Comparison of ENCODE assay signal across 19 mouse cellular contexts in the genomic region with DNA sequence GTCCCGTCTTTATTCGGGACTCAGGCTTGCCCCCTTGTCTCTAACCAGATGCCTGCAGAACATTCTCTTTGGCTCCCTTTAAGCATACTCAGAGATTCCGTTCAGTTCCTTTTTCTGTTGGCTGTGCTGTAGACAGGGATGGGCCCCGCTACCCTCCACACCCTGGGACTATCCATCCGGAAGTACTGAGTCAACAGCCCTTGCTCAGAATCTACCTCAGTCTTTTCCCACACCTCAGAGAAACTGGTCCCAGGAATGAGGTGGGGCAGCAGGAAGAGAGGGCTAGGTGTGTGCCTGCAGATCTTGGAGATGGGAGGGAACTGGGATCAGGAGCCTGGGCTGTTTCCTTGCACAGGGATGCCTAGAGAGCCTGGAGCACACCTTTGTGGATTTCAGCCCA.
DNase-seq lines count a peak whose midpoint lies in the region; ATAC-seq and TF ChIP-seq lines count a peak whose summit lies in the region.
"Had no signal": no experiment of that assay in that cellular context is flagged by ENCODE, and none has a peak within 500 bp of the region (broad histone marks: within the 10 kb centered on the region; RNA-seq: fewer than 3 reads in every experiment).

No protein-coding gene starts in this region.

- no peak overlapping the region for H3K4me2 ChIP-seq in intestine, postnatal 0 days (replicated peaks; ENCODE audit: low read depth)
- H3K4me2 ChIP-seq in stomach, embryonic 16.5 days (ENCODE audit: low read depth, low read length): no peak overlapping the region
- H3K4me2 ChIP-seq: forebrain, embryonic 13.5 days; heart, embryonic 13.5 days; hindbrain, embryonic 15.5 days had no signal

- no peak overlapping the region for H3K9ac ChIP-seq in intestine, postnatal 0 days (ENCODE audit: low read depth, low read length)
- H3K9ac ChIP-seq in stomach, embryonic 16.5 days (ENCODE audit: low read length): no peak overlapping the region
- H3K9ac ChIP-seq: forebrain, embryonic 13.5 days; forebrain, postnatal 0 days; heart, embryonic 13.5 days; hindbrain, embryonic 15.5 days had no signal

- no peaks in the 10 kb centered on the region for H3K9me3 ChIP-seq in intestine, postnatal 0 days (ENCODE audit: control insufficient read depth)
- no peaks in the 10 kb centered on the region for H3K9me3 ChIP-seq in stomach, embryonic 16.5 days (replicated peaks; ENCODE audit: control insufficient read depth, low read length)
- H3K9me3 ChIP-seq: forebrain, embryonic 13.5 days; heart, embryonic 13.5 days; hindbrain, embryonic 15.5 days had no signal

- H3K27ac ChIP-seq in intestine, postnatal 0 days (ENCODE audit: low read depth, low read length): no peak overlapping the region
- no peak overlapping the region for H3K27ac ChIP-seq in stomach, embryonic 16.5 days (ENCODE audit: low read length)
- H3K27ac ChIP-seq: forebrain, embryonic 13.5 days; heart, adult 2 months; heart, embryonic 13.5 days; hindbrain, embryonic 15.5 days had no signal

- TF ChIP-seq CTCF in intestine, postnatal 0 days (IDR thresholded peaks at IDR 0.05; ENCODE audit: low read depth): no peak

- H3K4me1 ChIP-seq in intestine, postnatal 0 days (replicated peaks; ENCODE audit: control insufficient read depth, insufficient read depth, low read length): no peaks in the 10 kb centered on the region
- no peaks in the 10 kb centered on the region; the same call in 1 of the 2 replicates for H3K4me1 ChIP-seq in stomach, embryonic 16.5 days (ENCODE audit: control insufficient read depth, insufficient read depth, low read length)
- H3K4me1 ChIP-seq: forebrain, embryonic 13.5 days; hindbrain, embryonic 15.5 days had no signal

- no peak overlapping the region for H3K4me3 ChIP-seq in intestine, postnatal 0 days (ENCODE audit: low read depth, low read length)
- H3K4me3 ChIP-seq in stomach, embryonic 16.5 days (replicated peaks; ENCODE audit: low read length): no peak overlapping the region
- H3K4me3 ChIP-seq: forebrain, embryonic 13.5 days; heart, adult 2 months; heart, embryonic 13.5 days; hindbrain, embryonic 15.5 days had no signal

- H3K36me3 ChIP-seq in intestine, postnatal 0 days (ENCODE audit: control insufficient read depth, insufficient read depth): no peaks in the 10 kb centered on the region
- no peaks in the 10 kb centered on the region for H3K36me3 ChIP-seq in stomach, embryonic 16.5 days (ENCODE audit: control insufficient read depth, insufficient read depth, low read length)
- H3K36me3 ChIP-seq: heart, embryonic 13.5 days; hindbrain, embryonic 15.5 days had no signal

- intact Hi-C loops in gastrocnemius, postnatal 14 days (cut with DNase I; ENCODE audit: low total_unique reads): no loop called here

- peak; percentile 72 for ATAC-seq in intestine, postnatal 0 days
- ATAC-seq in stomach, embryonic 16.5 days (ENCODE audit: insufficient read depth, low FRiP score): peak; percentile 79; the same call in 1 of the 2 replicates
- ATAC-seq: activated CD4-positive, CD25-positive, alpha-beta regulatory T cell, adult 4 months; forebrain, embryonic 13.5 days; forebrain, postnatal 0 days had no signal

- H3K27me3 ChIP-seq in intestine, postnatal 0 days (replicated peaks; ENCODE audit: control insufficient read depth, insufficient read depth, low read length): no peaks in the 10 kb centered on the region
- no peaks in the 10 kb centered on the region for H3K27me3 ChIP-seq in stomach, embryonic 16.5 days (ENCODE audit: control insufficient read depth, insufficient read depth, low read length)
- H3K27me3 ChIP-seq: forebrain, embryonic 13.5 days; hindbrain, embryonic 15.5 days had no signal

- WGBS in intestine, postnatal 0 days: 56% methylated on average over 5 of the region's 5 CpGs
- WGBS in stomach, embryonic 16.5 days: 71% methylated on average over 5 of the region's 5 CpGs

- DNase-seq in ES-CJ7 (ENCODE audit: low read depth, low spot score) (peak; percentile 7), ZHBTc4 (ENCODE audit: low read depth, low spot score) (peak; percentile 60)
- no peak for DNase-seq in frontal cortex, adult 2 months (ENCODE audit: extremely low spot score in 1 of 2, low spot score in 1 of 2)
- DNase-seq in gastrocnemius, postnatal 14 days: no peak
- DNase-seq in thymus, postnatal 0 days (ENCODE audit: low spot score): no peak
- DNase-seq: adrenal gland, postnatal 14 days; cerebellum, adult 11-12 months; cerebellum, adult 9-10 months; cerebellum, postnatal 36 days; forebrain, postnatal 0 days; gastrocnemius, postnatal 10 days; heart, adult 2 months; heart, postnatal 36 days had no signal

Comparison
In these comparisons a context has a peak if more than half of its experiments do, and no peak if none do; other contexts are left out.
1. DNase-seq: peak in ES-CJ7 (single experiment) and ZHBTc4 (single experiment); none in frontal cortex, adult 2 months (0 of 2), gastrocnemius, postnatal 14 days (single experiment) and thymus, postnatal 0 days (single experiment).